Mouse (Mus musculus): ENCODE results near the gene Hibadh. TPM values are rescaled to one million over a fixed set of nuclear protein-coding genes. Genes with fewer than 3 reads are reported as not detected.

Gene Hibadh
- polyA plus RNA-seq, 1 experiment from 2014 or later, result 54.1 TPM

- no peaks in the 10 kb centered on the region for H3K4me1 ChIP-seq (ENCODE audit: insufficient read depth)
- H3K4me3 ChIP-seq (ENCODE audit: low read depth, low read length), result no peak overlapping the region
- no peaks in the 10 kb centered on the region for H3K9me3 ChIP-seq (ENCODE audit: low read depth, low read length)
- no peaks in the 10 kb centered on the region for H3K36me3 ChIP-seq (ENCODE audit: insufficient read depth)
- WGBS, result 71% methylated on average over 8 of the region's 8 CpGs
- H3K27me3 ChIP-seq (ENCODE audit: insufficient read depth, low read length), result no peaks in the 10 kb centered on the region
- no peak for TF ChIP-seq CTCF (IDR thresholded peaks at IDR 0.05; ENCODE audit: low read depth)
- H3K9ac ChIP-seq, result no peak overlapping the region
- no peak overlapping the region for H3K27ac ChIP-seq (ENCODE audit: low read depth)
- DNase-seq (no peak), ATAC-seq (ENCODE audit: insufficient read depth) (no peak)
- H3K4me2 ChIP-seq, result no peak overlapping the region
Measured at GRCm38 (mm10) chr6:52504676-52505460, 135.3 kb downstream of the Hibadh start.

GRCm38 (mm10) chr6:52502986-52503385 lies 137.2 kb downstream of the Hibadh start:
- Histone ChIP-seq H3K27me3 (ENCODE audit: insufficient read depth, low read length) (no peaks in the 10 kb centered on the region), H3K4me2 (no peak overlapping the region), H3K4me1 (ENCODE audit: insufficient read depth) (no peaks in the 10 kb centered on the region), H3K36me3 (ENCODE audit: insufficient read depth) (no peaks in the 10 kb centered on the region), H3K27ac (ENCODE audit: low read depth) (no peak overlapping the region), H3K9ac (no peak overlapping the region), H3K9me3 (ENCODE audit: low read depth, low read length) (no peaks in the 10 kb centered on the region), H3K4me3 (ENCODE audit: low read depth, low read length) (no peak overlapping the region)
- ATAC-seq (ENCODE audit: insufficient read depth), result no peak
- TF ChIP-seq CTCF (IDR thresholded peaks at IDR 0.05; ENCODE audit: low read depth), result no peak
- DNase-seq, result no peak
- whole genome bisulfite sequencing, result 84% methylated on average over 2 of the region's 2 CpGs

GRCm38 (mm10) chr6:52501479-52501878 lies 138.7 kb downstream of the Hibadh start:
- no peak for DNase-seq
- Histone ChIP-seq H3K27me3 (ENCODE audit: insufficient read depth, low read length) (no peaks in the 10 kb centered on the region), H3K36me3 (ENCODE audit: insufficient read depth) (no peaks in the 10 kb centered on the region), H3K9ac (no peak overlapping the region), H3K27ac (ENCODE audit: low read depth) (no peak overlapping the region), H3K4me2 (no peak overlapping the region), H3K9me3 (ENCODE audit: low read depth, low read length) (no peaks in the 10 kb centered on the region), H3K4me1 (ENCODE audit: insufficient read depth) (no peaks in the 10 kb centered on the region), H3K4me3 (ENCODE audit: low read depth, low read length) (no peak overlapping the region)
- 45% methylated on average over 1 of the region's 1 CpGs for WGBS
- ATAC-seq (ENCODE audit: insufficient read depth), result no peak
- no peak for TF ChIP-seq CTCF (IDR thresholded peaks at IDR 0.05; ENCODE audit: low read depth)

Other genes starting within 250 kb of the Hibadh start
- 133 and 147 TPM in 2 replicates for gene Tax1bp1, start 73.3 kb upstream of the Hibadh start, polyA plus RNA-seq (2014; fragmentation: Nextera tagmentation; extraction: Ambion mirVana)

Measured in lung, embryonic 14.5 days (tissue).